Mouse (Mus musculus) kidney, adult 2 months (tissue): ENCODE data around the gene D8Ertd738e.

Experiments used
- CTCF ChIP-seq: fragments of 200-500 bp; conservative IDR thresholded peaks from 2 replicates; pipeline ENCODE4 v1.5.1; 2011; ENCODE audit warnings: low read depth, mild to moderate bottlenecking, control low read depth, low read length, moderate library complexity, mixed read lengths; ENCODE audit not compliant: insufficient read depth, insufficient read length
- POLR2A ChIP-seq: fragments of 200-500 bp; IDR thresholded peaks from one replicate; pipeline ENCODE4 v1.6.1; 2011; ENCODE audit warnings: low read depth, low read length, control low read depth

DNA sequence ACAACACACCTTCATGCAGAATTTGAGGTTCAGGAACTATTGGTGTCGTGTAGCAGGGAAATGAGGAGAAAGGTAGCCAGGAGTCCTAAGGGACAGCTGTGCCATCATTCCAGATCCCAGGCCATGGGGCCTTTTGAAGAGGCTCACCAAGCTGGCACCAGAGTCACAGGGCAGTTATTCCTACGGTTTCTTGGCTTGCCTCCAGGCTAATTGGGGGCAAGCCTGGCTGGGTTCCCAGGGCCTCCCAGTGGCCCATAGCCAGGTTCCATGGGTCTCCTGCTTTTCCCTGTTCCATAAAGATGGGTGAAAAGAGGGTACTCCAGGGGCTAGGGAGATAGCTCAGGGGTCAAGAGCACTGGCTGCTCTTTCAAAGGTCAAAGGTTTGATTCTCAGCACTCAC, 7.7 kb downstream of the D8Ertd738e start:
- no peak for TF ChIP-seq CTCF
- TF ChIP-seq POLR2A: no peak
